Comparison of ENCODE assay signal across 8 mouse cellular contexts in the genomic region with DNA sequence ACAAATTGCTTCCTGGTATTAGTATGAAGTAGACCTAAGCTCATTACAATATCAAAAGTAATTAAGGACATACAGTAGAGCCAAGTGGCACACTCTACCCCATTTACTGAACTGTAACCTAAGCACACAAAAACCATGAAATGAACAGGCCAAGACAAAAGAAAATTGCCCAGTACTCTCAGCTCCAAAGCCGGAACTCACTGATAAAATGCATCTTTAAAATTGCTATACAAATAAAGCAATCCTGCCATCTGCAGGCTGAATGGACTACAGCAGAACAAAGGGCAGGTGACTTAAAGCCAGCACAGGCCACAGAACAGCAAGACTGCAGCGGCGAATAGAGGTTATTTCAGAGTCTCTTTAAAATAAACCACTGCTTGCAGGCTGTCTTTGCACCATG. TPM values are rescaled to one million over a fixed set of nuclear protein-coding genes. Genes with fewer than 3 reads are reported as not detected.
DNase-seq lines count a peak whose midpoint lies in the region; ATAC-seq lines count a peak whose summit lies in the region.

No protein-coding gene starts in this region.

- peak; percentile 59 for ATAC-seq in neural tube, embryonic 13.5 days (ENCODE audit: low read depth)

- no peaks in the 10 kb centered on the region for H3K9me3 ChIP-seq in neural tube, embryonic 13.5 days

- H3K4me2 ChIP-seq in neural tube, embryonic 13.5 days = no peak overlapping the region

- peak; percentile 48 for DNase-seq in adrenal gland, postnatal 10 days
- DNase-seq in adrenal gland, postnatal 4 days (ENCODE audit: low spot score in 2 of 2) = no peak
- DNase-seq in right cerebral cortex, postnatal 4 days = peak; percentile 21
- no peak for DNase-seq in right cerebral cortex, postnatal 10 days (ENCODE audit: low spot score in 2 of 2)
- peak; percentile 64 to 74 for DNase-seq in cerebellum, postnatal 10 days
- DNase-seq in heart, postnatal 4 days = peak; percentile 56
- peak; percentile 34 to 42 for DNase-seq in left cerebral cortex, postnatal 25 days (ENCODE audit: low spot score in 2 of 2)

- H3K27ac ChIP-seq in neural tube, embryonic 13.5 days (replicated peaks) = 0 out of 2 replicates have a peak overlapping the region, but pooled peaks have one; percentile 49

- 28% methylated on average over 3 of the region's 3 CpGs for WGBS in neural tube, embryonic 13.5 days

- H3K27me3 ChIP-seq in neural tube, embryonic 13.5 days = no peaks in the 10 kb centered on the region

- H3K36me3 ChIP-seq in neural tube, embryonic 13.5 days = 0 out of 2 replicates have a peak, but pooled peaks cover 2% of the 10 kb centered on the region

- intact Hi-C loops in left cerebral cortex, postnatal 25 days (cut with DNase I) = no loop called here

- H3K9ac ChIP-seq in neural tube, embryonic 13.5 days = 0 out of 2 replicates have a peak overlapping the region, but pooled peaks have one; percentile 41

- no peak overlapping the region for H3K4me3 ChIP-seq in neural tube, embryonic 13.5 days

- H3K4me1 ChIP-seq in neural tube, embryonic 13.5 days (replicated peaks) = peaks cover 12% of the 10 kb centered on the region

RNA-seq across cellular contexts. Expression of a gene that starts 10.4 kb away (rescaled TPM):
- total RNA-seq in adrenal gland, postnatal 10 days (2021) = 100 to 1,000 TPM; 118 to 121 TPM
- total RNA-seq in adrenal gland, postnatal 4 days (2021) = 10 to 100 TPM; 64.6 to 75.5 TPM
- 100 to 1,000 TPM; 105 to 120 TPM for total RNA-seq in heart, postnatal 4 days (2021)
- total RNA-seq in left cerebral cortex, postnatal 25 days (2021) = 10 to 100 TPM; 59.6 to 62.9 TPM
- 62.1 and 65.2 TPM in 2 replicates for polyA plus RNA-seq in neural tube, embryonic 13.5 days (2015; fragmentation: Nextera tagmentation; extraction: Ambion mirVana)

RNA-seq across cellular contexts. Expression of a gene that starts 10.6 kb away (rescaled TPM):
- 10 to 100 TPM; 54.5 to 61.5 TPM for total RNA-seq in adrenal gland, postnatal 10 days (2021)
- total RNA-seq in adrenal gland, postnatal 4 days (2021) = 10 to 100 TPM; 40.6 to 44.4 TPM
- 10 to 100 TPM; 46.4 to 48.4 TPM for total RNA-seq in heart, postnatal 4 days (2021)
- total RNA-seq in left cerebral cortex, postnatal 25 days (2021) = 10 to 100 TPM; 24.3 to 25.5 TPM
- polyA plus RNA-seq in neural tube, embryonic 13.5 days (2015; fragmentation: Nextera tagmentation; extraction: Ambion mirVana) = 67.8 and 68.1 TPM in 2 replicates

Comparison
In these comparisons a context has a peak if more than half of its experiments do, and no peak if none do; other contexts are left out.
1. DNase-seq: peak in adrenal gland, postnatal 10 days (single experiment), right cerebral cortex, postnatal 4 days (single experiment), cerebellum, postnatal 10 days (2 of 2), heart, postnatal 4 days (single experiment) and left cerebral cortex, postnatal 25 days (2 of 2); none in adrenal gland, postnatal 4 days (0 of 2) and right cerebral cortex, postnatal 10 days (0 of 2).